Mouse (Mus musculus) cortical plate, adult 2 months (tissue): Measurements from ENCODE around the gene Lyve1. TPM values are rescaled to one million over a fixed set of nuclear protein-coding genes. Genes with fewer than 3 reads are reported as not detected.

ENCODE experiments used
- H3K27ac ChIP-seq: fragments of 200-500 bp; 2 replicates; pipeline ENCODE4 v1.5.1; 2012; ENCODE audit warnings: low read length, control low read depth, inconsistent platforms; ENCODE audit not compliant: insufficient read depth
- H3K4me1 ChIP-seq: fragments of 200-500 bp; 2 replicates; pipeline ENCODE4 v1.6.1; 2011; ENCODE audit warnings: low read length; ENCODE audit not compliant: control insufficient read depth, insufficient read depth
- H3K4me3 ChIP-seq: fragments of 200-500 bp; 2 replicates; pipeline ENCODE4 v1.5.1; 2011; ENCODE audit warnings: mild to moderate bottlenecking, low read length, control low read depth; ENCODE audit not compliant: insufficient read depth
- CTCF ChIP-seq: fragments of 200-500 bp; IDR thresholded peaks from 2 replicates; pipeline ENCODE4 v1.5.1; 2011; ENCODE audit warnings: mild to moderate bottlenecking, control low read depth, low read length; ENCODE audit not compliant: insufficient read depth; ENCODE audit errors: extremely low read depth
- POLR2A ChIP-seq: fragments of 200-500 bp; IDR thresholded peaks from 2 replicates; pipeline ENCODE4 v1.6.1; 2011; ENCODE audit warnings: mild to moderate bottlenecking, low read length, control low read depth; ENCODE audit not compliant: insufficient read depth; ENCODE audit errors: extremely low read depth
- polyA plus RNA-seq: library from polyadenylated mRNA; depleted of rRNA; stranded (reverse); fragments of >200 nt; gene quantifications from 2 replicates; pipeline ENCODE4 v1.2.3, GENCODE M21; 2012

The Lyve1 gene
- polyA plus RNA-seq, 1 experiment, result 0.71 TPM

GRCm38 (mm10) chr7:110881746-110882333 lies 18.8 kb upstream of the Lyve1 start:
- no peak overlapping the region for H3K27ac ChIP-seq
- H3K4me3 ChIP-seq, result no peak overlapping the region
- H3K4me1 ChIP-seq, result no peaks in the 10 kb centered on the region
- TF ChIP-seq POLR2A (no peak), CTCF (no peak)

GRCm38 (mm10) chr7:110878028-110878427 lies 15.0 kb upstream of the Lyve1 start:
- Histone ChIP-seq H3K27ac (no peak overlapping the region), H3K4me3 (no peak overlapping the region), H3K4me1 (no peaks in the 10 kb centered on the region)
- TF ChIP-seq POLR2A (no peak), CTCF (no peak)

- no peaks in the 10 kb centered on the region for H3K4me1 ChIP-seq
- H3K27ac ChIP-seq, result no peak overlapping the region
- no peak for TF ChIP-seq POLR2A
- TF ChIP-seq CTCF, result no peak
- no peak overlapping the region for H3K4me3 ChIP-seq
These were observed 13.9 kb upstream of the Lyve1 start for GRCm38 (mm10) chr7:110876965-110877364.

GRCm38 (mm10) chr7:110868807-110869206 lies 5.8 kb upstream of the Lyve1 start:
- Histone ChIP-seq H3K4me1 (no peaks in the 10 kb centered on the region; the same call in 1 of the 2 replicates), H3K4me3 (no peak overlapping the region), H3K27ac (no peak overlapping the region)
- no peak for TF ChIP-seq CTCF

GRCm38 (mm10) chr7:110867116-110867515 lies 4.1 kb upstream of the Lyve1 start:
- TF ChIP-seq POLR2A (no peak), CTCF (no peak)
- H3K4me3 ChIP-seq, result no peak overlapping the region
- H3K4me1 ChIP-seq, result no peaks in the 10 kb centered on the region; the same call in 1 of the 2 replicates
- no peak overlapping the region for H3K27ac ChIP-seq

- Histone ChIP-seq H3K4me1 (no peaks in the 10 kb centered on the region; the same call in 1 of the 2 replicates), H3K4me3 (no peak overlapping the region), H3K27ac (no peak overlapping the region)
- TF ChIP-seq CTCF, result no peak
- TF ChIP-seq POLR2A, result no peak
These were observed 3.0 kb upstream of the Lyve1 start for GRCm38 (mm10) chr7:110866021-110866420.

GRCm38 (mm10) chr7:110865570-110865969 lies 2.5 kb upstream of the Lyve1 start:
- Histone ChIP-seq H3K4me1 (no peaks in the 10 kb centered on the region; the same call in 1 of the 2 replicates), H3K27ac (no peak overlapping the region), H3K4me3 (no peak overlapping the region)
- no peak for TF ChIP-seq POLR2A
- no peak for TF ChIP-seq CTCF

GRCm38 (mm10) chr7:110865038-110865437 lies 2.0 kb upstream of the Lyve1 start:
- Histone ChIP-seq H3K27ac (no peak overlapping the region), H3K4me3 (no peak overlapping the region), H3K4me1 (no peaks in the 10 kb centered on the region)
- TF ChIP-seq CTCF (no peak), POLR2A (no peak)

- no peak overlapping the region for H3K27ac ChIP-seq
- H3K4me1 ChIP-seq, result no peaks in the 10 kb centered on the region; the same call in 1 of the 2 replicates
- H3K4me3 ChIP-seq, result no peak overlapping the region
- no peak for TF ChIP-seq POLR2A
- no peak for TF ChIP-seq CTCF
These were observed 2.9 kb downstream of the Lyve1 start for GRCm38 (mm10) chr7:110860129-110860528.

GRCm38 (mm10) chr7:110855604-110856003 lies 7.4 kb downstream of the Lyve1 start:
- H3K4me1 ChIP-seq, result peaks cover 6% of the 10 kb centered on the region

More at GRCm38 (mm10) chr7:110855604-110856003, 7.4 kb downstream of the Lyve1 start:
- no peak overlapping the region for H3K4me3 ChIP-seq
- no peak overlapping the region for H3K27ac ChIP-seq
- TF ChIP-seq CTCF, result no peak
- TF ChIP-seq POLR2A, result no peak
